ENCODE assay signal across 32 mouse cellular contexts in genomic region chr1:85925183-85925582, GRCm38 (mm10). TPM values are rescaled to one million over a fixed set of nuclear protein-coding genes. Genes with fewer than 3 reads are reported as not detected.
DNase-seq lines count a peak whose midpoint lies in the region; ATAC-seq and TF ChIP-seq lines count a peak whose summit lies in the region.
"Had no signal": no experiment of that assay in that cellular context is flagged by ENCODE, and none has a peak within 500 bp of the region (broad histone marks: within the 10 kb centered on the region; RNA-seq: fewer than 3 reads in every experiment).

No protein-coding gene starts in this region.

- no peak for TF ChIP-seq CTCF in liver, adult 2 months (IDR thresholded peaks at IDR 0.05; ENCODE audit: low read depth, low read length)
- no peak for TF ChIP-seq CTCF in liver, postnatal 0 days (IDR thresholded peaks at IDR 0.05; ENCODE audit: low read depth)

- no peak overlapping the region for H3K4me2 ChIP-seq in liver, embryonic 13.5 days
- H3K4me2 ChIP-seq in liver, embryonic 15.5 days: no peak overlapping the region
- no peak overlapping the region for H3K4me2 ChIP-seq in liver, postnatal 0 days (ENCODE audit: low read depth, low read length)
- no peak overlapping the region for H3K4me2 ChIP-seq in hindbrain, embryonic 12.5 days (replicated peaks)
- H3K4me2 ChIP-seq: embryonic facial prominence, embryonic 13.5 days; embryonic facial prominence, embryonic 15.5 days; forebrain, embryonic 13.5 days; forebrain, embryonic 15.5 days had no signal

- no peak overlapping the region for H3K4me3 ChIP-seq in liver, adult 2 months (ENCODE audit: insufficient read depth, low read depth, low read length)
- no peak overlapping the region for H3K4me3 ChIP-seq in liver, embryonic 13.5 days (replicated peaks)
- H3K4me3 ChIP-seq in liver, embryonic 15.5 days (replicated peaks): no peak overlapping the region
- no peak overlapping the region for H3K4me3 ChIP-seq in liver, postnatal 0 days (ENCODE audit: low read depth, low read length)
- no peak overlapping the region for H3K4me3 ChIP-seq in hindbrain, embryonic 12.5 days
- H3K4me3 ChIP-seq: embryonic facial prominence, embryonic 13.5 days; embryonic facial prominence, embryonic 15.5 days; erythroblast, embryonic 14.5 days; forebrain, embryonic 13.5 days; forebrain, embryonic 15.5 days had no signal

- TF ChIP-seq EP300 in liver, postnatal 0 days (IDR thresholded peaks at IDR 0.05; ENCODE audit: low read depth): no peak

- no peaks in the 10 kb centered on the region for H3K9me3 ChIP-seq in liver, embryonic 13.5 days (replicated peaks)
- H3K9me3 ChIP-seq in liver, embryonic 15.5 days (replicated peaks): no peaks in the 10 kb centered on the region
- H3K9me3 ChIP-seq in liver, postnatal 0 days (ENCODE audit: low read length): no peaks in the 10 kb centered on the region
- no peaks in the 10 kb centered on the region for H3K9me3 ChIP-seq in hindbrain, embryonic 12.5 days (replicated peaks)
- H3K9me3 ChIP-seq: embryonic facial prominence, embryonic 13.5 days; embryonic facial prominence, embryonic 15.5 days; forebrain, embryonic 13.5 days; forebrain, embryonic 15.5 days; G1E had no signal

- H3K79me2 ChIP-seq in liver, adult 2 months (ENCODE audit: control insufficient read depth, insufficient read depth, low read length): no peaks in the 10 kb centered on the region

- H3K9ac ChIP-seq in liver, adult 2 months (ENCODE audit: low read depth, low read length): no peak overlapping the region
- H3K9ac ChIP-seq in liver, embryonic 13.5 days: no peak overlapping the region
- no peak overlapping the region for H3K9ac ChIP-seq in liver, embryonic 15.5 days
- H3K9ac ChIP-seq in liver, postnatal 0 days (replicated peaks): no peak overlapping the region
- H3K9ac ChIP-seq in hindbrain, embryonic 12.5 days: no peak overlapping the region
- H3K9ac ChIP-seq: embryonic facial prominence, embryonic 13.5 days; embryonic facial prominence, embryonic 15.5 days; forebrain, embryonic 13.5 days; forebrain, embryonic 15.5 days had no signal

- H3K27ac ChIP-seq in liver, adult 2 months (replicated peaks; ENCODE audit: insufficient read depth, low read depth, low read length): no peak overlapping the region
- no peak overlapping the region for H3K27ac ChIP-seq in liver, embryonic 13.5 days
- H3K27ac ChIP-seq in liver, embryonic 15.5 days (replicated peaks): no peak overlapping the region; the same call in 1 of the 2 replicates
- no peak overlapping the region; the same call in 1 of the 2 replicates for H3K27ac ChIP-seq in liver, postnatal 0 days (ENCODE audit: low read depth)
- no peak overlapping the region for H3K27ac ChIP-seq in hindbrain, embryonic 12.5 days
- H3K27ac ChIP-seq: embryonic facial prominence, embryonic 13.5 days; embryonic facial prominence, embryonic 15.5 days; forebrain, embryonic 13.5 days; forebrain, embryonic 15.5 days had no signal

- H3K4me1 ChIP-seq in liver, adult 2 months (ENCODE audit: control insufficient read depth, insufficient read depth, low read length): peaks cover 4% of the 10 kb centered on the region; the same call in 1 of the 2 replicates
- H3K4me1 ChIP-seq in liver, embryonic 13.5 days (replicated peaks): peaks cover 7% of the 10 kb centered on the region
- H3K4me1 ChIP-seq in liver, embryonic 15.5 days (replicated peaks): peaks cover 10% of the 10 kb centered on the region
- peaks cover 6% of the 10 kb centered on the region for H3K4me1 ChIP-seq in liver, postnatal 0 days (ENCODE audit: insufficient read depth)
- peaks cover 28% of the 10 kb centered on the region for H3K4me1 ChIP-seq in hindbrain, embryonic 12.5 days

- H3K27me3 ChIP-seq in liver, adult 2 months (ENCODE audit: control insufficient read depth, insufficient read depth, low read length): no peaks in the 10 kb centered on the region
- H3K27me3 ChIP-seq in liver, embryonic 13.5 days: no peaks in the 10 kb centered on the region
- no peaks in the 10 kb centered on the region for H3K27me3 ChIP-seq in liver, embryonic 15.5 days
- no peaks in the 10 kb centered on the region for H3K27me3 ChIP-seq in liver, postnatal 0 days (ENCODE audit: insufficient read depth, low read length)
- H3K27me3 ChIP-seq in hindbrain, embryonic 12.5 days: no peaks in the 10 kb centered on the region
- H3K27me3 ChIP-seq: CH12.LX; embryonic facial prominence, embryonic 13.5 days; embryonic facial prominence, embryonic 15.5 days; forebrain, embryonic 13.5 days; forebrain, embryonic 15.5 days; Patski had no signal

- no peak for TF ChIP-seq POLR2A in liver, adult 2 months (IDR thresholded peaks at IDR 0.05; ENCODE audit: extremely low read depth, insufficient read depth, low read length)

- peak; percentile 64; the same call in 1 of the 2 replicates for ATAC-seq in liver, embryonic 13.5 days (ENCODE audit: low read depth)
- peak; percentile 72 for ATAC-seq in liver, embryonic 15.5 days (ENCODE audit: insufficient read depth)
- ATAC-seq in liver, postnatal 0 days: peak; percentile 89
- no peak for ATAC-seq in hindbrain, embryonic 12.5 days (ENCODE audit: low FRiP score)
- ATAC-seq: activated CD4-positive, CD25-positive, alpha-beta regulatory T cell, adult 4 months; CD4-positive, CD25-positive, alpha-beta regulatory T cell, adult 4 months; forebrain, embryonic 13.5 days; forebrain, embryonic 15.5 days; Patski had no signal

- no peaks in the 10 kb centered on the region for H3K36me3 ChIP-seq in liver, adult 2 months (ENCODE audit: control insufficient read depth, insufficient read depth, low read length)
- no peaks in the 10 kb centered on the region for H3K36me3 ChIP-seq in liver, embryonic 13.5 days
- H3K36me3 ChIP-seq in liver, embryonic 15.5 days (replicated peaks): no peaks in the 10 kb centered on the region
- H3K36me3 ChIP-seq in liver, postnatal 0 days (replicated peaks; ENCODE audit: insufficient read depth, low read length): no peaks in the 10 kb centered on the region
- H3K36me3 ChIP-seq in hindbrain, embryonic 12.5 days: no peaks in the 10 kb centered on the region
- H3K36me3 ChIP-seq: embryonic facial prominence, embryonic 13.5 days; embryonic facial prominence, embryonic 15.5 days; forebrain, embryonic 15.5 days; G1E had no signal

- WGBS in liver, adult 2 months: 33% methylated on average over 5 of the region's 5 CpGs
- WGBS in liver, embryonic 13.5 days (ENCODE audit: insufficient replicate concordance): 61% methylated on average over 5 of the region's 5 CpGs
- WGBS in liver, embryonic 15.5 days (ENCODE audit: insufficient replicate concordance): 53% methylated on average over 5 of the region's 5 CpGs
- WGBS in liver, postnatal 0 days (ENCODE audit: insufficient replicate concordance): 43% methylated on average over 5 of the region's 5 CpGs
- WGBS in hindbrain, embryonic 12.5 days: 82% methylated on average over 5 of the region's 5 CpGs

- peak; percentile 21 for DNase-seq in liver, adult 2 months (ENCODE audit: extremely low read depth, low read depth, low spot score)
- DNase-seq in liver: no peak
- DNase-seq in liver, embryonic 13.5 days: no peak
- DNase-seq in liver, postnatal 0 days: peak; percentile 33
- no peak for DNase-seq in left cerebral cortex, adult 18-20 months (ENCODE audit: low spot score in 2 of 2)
- no peak for DNase-seq in adrenal gland, adult 8-10 months
- DNase-seq: adrenal gland, postnatal 10 days; adrenal gland, postnatal 25 days; B cell, adult 2 months; cerebellum, adult 11 months; cerebellum, adult 18-20 months; cerebellum, adult 8-10 months; cerebellum, adult 9-11 months; cerebellum, postnatal 14 days; cerebellum, postnatal 36 days; embryo, embryonic 11 days had no signal

RNA-seq across cellular contexts. Expression of gene 4933407L21Rik, which starts 3.1 kb away (rescaled TPM):
- not detected in 2 replicates for total RNA-seq in liver, adult 2 months (2014; rRNA removed)
- not detected in 2 replicates for polyA plus RNA-seq in liver, adult 2 months (2012; rRNA removed)
- polyA plus RNA-seq in liver, embryonic 13.5 days (2015; fragmentation: Nextera tagmentation; extraction: Ambion mirVana): not detected in 2 replicates
- not detected in 2 replicates for polyA plus RNA-seq in liver, embryonic 15.5 days (2015; fragmentation: Nextera tagmentation; extraction: Ambion mirVana)
- polyA plus RNA-seq in liver, postnatal 0 days (2015; fragmentation: Nextera tagmentation; extraction: Ambion mirVana): 0.11 TPM in 1 of 2 replicates, not detected in the other
- 1 to 10 TPM; 5.2 to 7.7 TPM for total RNA-seq in left cerebral cortex, adult 18-20 months (2021)
- 1 to 10 TPM in 1 of 4 experiments, under 1 TPM in 1, not detected in 2; 0.30 to 1.3 TPM for total RNA-seq in adrenal gland, adult 8-10 months (2022)
- polyA plus RNA-seq in hindbrain, embryonic 12.5 days (2016; fragmentation: Nextera tagmentation; extraction: Ambion mirVana): 1.3 and 1.6 TPM in 2 replicates
- total RNA-seq: adrenal gland, adult 18-20 months; common myeloid progenitor, adult 5-6 weeks had no signal
- polyA plus RNA-seq: embryonic facial prominence, embryonic 11.5 days; erythroblast, embryonic 14.5 days; G1E had no signal

RNA-seq across cellular contexts. Expression of gene Itm2c, which starts 31.1 kb away (rescaled TPM):
- 39.1 and 41.1 TPM in 2 replicates for total RNA-seq in liver, adult 2 months (2014; rRNA removed)
- polyA plus RNA-seq in liver, adult 2 months (2012; rRNA removed): 48.3 and 60.1 TPM in 2 replicates
- polyA plus RNA-seq in liver, embryonic 13.5 days (2015; fragmentation: Nextera tagmentation; extraction: Ambion mirVana): 38.3 and 39.7 TPM in 2 replicates
- polyA plus RNA-seq in liver, embryonic 15.5 days (2015; fragmentation: Nextera tagmentation; extraction: Ambion mirVana): 48.9 and 59.6 TPM in 2 replicates
- polyA plus RNA-seq in liver, postnatal 0 days (2015; fragmentation: Nextera tagmentation; extraction: Ambion mirVana): 52.1 and 56.7 TPM in 2 replicates
- 100 to 1,000 TPM; 731 to 809 TPM for total RNA-seq in left cerebral cortex, adult 18-20 months (2021)
- 100 to 1,000 TPM; 674 to 963 (median 811) TPM for total RNA-seq in adrenal gland, adult 8-10 months (2022)
- polyA plus RNA-seq in hindbrain, embryonic 12.5 days (2016; fragmentation: Nextera tagmentation; extraction: Ambion mirVana): 169 and 173 TPM in 2 replicates

RNA-seq across cellular contexts. Expression of gene Gpr55, which starts 35.6 kb away (rescaled TPM):
- total RNA-seq in liver, adult 2 months (2014; rRNA removed): 0.09 and 0.20 TPM in 2 replicates
- 0.04 TPM in 1 of 2 replicates, not detected in the other for polyA plus RNA-seq in liver, adult 2 months (2012; rRNA removed)
- polyA plus RNA-seq in liver, embryonic 13.5 days (2015; fragmentation: Nextera tagmentation; extraction: Ambion mirVana): 0.05 TPM in 2 replicates
- 0.02 and 0.09 TPM in 2 replicates for polyA plus RNA-seq in liver, embryonic 15.5 days (2015; fragmentation: Nextera tagmentation; extraction: Ambion mirVana)
- 0.12 and 0.20 TPM in 2 replicates for polyA plus RNA-seq in liver, postnatal 0 days (2015; fragmentation: Nextera tagmentation; extraction: Ambion mirVana)
- total RNA-seq in left cerebral cortex, adult 18-20 months (2021): under 1 TPM; 0.09 to 0.14 TPM
- total RNA-seq in adrenal gland, adult 8-10 months (2022): 1 to 10 TPM; 3.1 to 7.8 (median 5.1) TPM
- polyA plus RNA-seq in hindbrain, embryonic 12.5 days (2016; fragmentation: Nextera tagmentation; extraction: Ambion mirVana): 0.09 TPM in 1 of 2 replicates, not detected in the other
- total RNA-seq: common myeloid progenitor, adult 5-6 weeks had no signal
- polyA plus RNA-seq: embryonic facial prominence, embryonic 11.5 days; erythroblast, embryonic 14.5 days; forebrain, embryonic 11.5 days; forebrain, embryonic 13.5 days; Patski had no signal

Comparison
In these comparisons a context has a peak if more than half of its experiments do, and no peak if none do; other contexts are left out.
1. DNase-seq: peak in liver, adult 2 months (single experiment) and liver, postnatal 0 days (single experiment); none in liver (single experiment), liver, embryonic 13.5 days (single experiment), left cerebral cortex, adult 18-20 months (0 of 2) and adrenal gland, adult 8-10 months (single experiment).